Mouse (Mus musculus): Measurements from ENCODE around the gene Rnf168. TPM values are rescaled to one million over a fixed set of nuclear protein-coding genes. Genes with fewer than 3 reads are reported as not detected.
A peak's percentile ranks its signal among the peaks of the same experiment; 100 is the strongest.

The Rnf168 gene
- polyA plus RNA-seq, 1 experiment from 2014 or later, result 19.7 TPM

- Histone ChIP-seq H3K27me3 (replicated peaks; ENCODE audit: control insufficient read depth, insufficient read depth, low read length) (no peaks in the 10 kb centered on the region), H3K9me3 (ENCODE audit: control insufficient read depth, low read length) (no peaks in the 10 kb centered on the region), H3K9ac (ENCODE audit: low read depth, low read length) (peak within 1 kb of the TSS; percentile 94), H3K4me1 (replicated peaks; ENCODE audit: control insufficient read depth, insufficient read depth, low read length) (peaks cover 5% of the 10 kb centered on the region), H3K4me2 (peak within 1 kb of the TSS; percentile 77), H3K4me3 (ENCODE audit: low read depth, low read length) (peak within 1 kb of the TSS; percentile 74), H3K36me3 (ENCODE audit: control insufficient read depth, insufficient read depth, low read length) (no peaks in the 10 kb centered on the region), H3K27ac (ENCODE audit: low read depth, low read length) (peak within 1 kb of the TSS; percentile 92)
- ATAC-seq (replicated peaks; ENCODE audit: low FRiP score) (peak; percentile 96), DNase-seq (ENCODE audit: low spot score) (peak; percentile 98)
- WGBS, result under 1% methylated on average over 52 of the region's 52 CpGs
Measured at GRCm38 (mm10) chr16:32332040-32332555, 54.8 kb downstream of the Rnf168 start, which contains the start of gene Ubxn7. TSS of gene Ubxn7 (plus strand) at chr16:32332257.

- DNase-seq (ENCODE audit: low spot score) (peak; percentile 76), ATAC-seq (replicated peaks; ENCODE audit: low FRiP score) (peak; percentile 74)
- H3K36me3 ChIP-seq (ENCODE audit: control insufficient read depth, insufficient read depth, low read length), result no peaks in the 10 kb centered on the region
- H3K27ac ChIP-seq (ENCODE audit: low read depth, low read length), result peak overlapping the region; percentile 92
- H3K4me3 ChIP-seq (ENCODE audit: low read depth, low read length), result peak overlapping the region; percentile 74
- H3K27me3 ChIP-seq (replicated peaks; ENCODE audit: control insufficient read depth, insufficient read depth, low read length), result no peaks in the 10 kb centered on the region
- H3K9ac ChIP-seq (ENCODE audit: low read depth, low read length), result peak overlapping the region; percentile 94
- peaks cover 5% of the 10 kb centered on the region for H3K4me1 ChIP-seq (replicated peaks; ENCODE audit: control insufficient read depth, insufficient read depth, low read length)
- H3K9me3 ChIP-seq (ENCODE audit: control insufficient read depth, low read length), result no peaks in the 10 kb centered on the region
- WGBS, result under 1% methylated on average over 50 of the region's 54 CpGs
- peak overlapping the region; percentile 77 for H3K4me2 ChIP-seq
Measured at GRCm38 (mm10) chr16:32332556-32333511, 55.6 kb downstream of the Rnf168 start.

- WGBS, result 86% methylated on average over 5 of the region's 5 CpGs
- Histone ChIP-seq H3K27ac (ENCODE audit: low read depth, low read length) (no peak overlapping the region), H3K27me3 (replicated peaks; ENCODE audit: control insufficient read depth, insufficient read depth, low read length) (no peaks in the 10 kb centered on the region), H3K4me1 (replicated peaks; ENCODE audit: control insufficient read depth, insufficient read depth, low read length) (peaks cover 5% of the 10 kb centered on the region), H3K4me3 (ENCODE audit: low read depth, low read length) (no peak overlapping the region), H3K9ac (ENCODE audit: low read depth, low read length) (no peak overlapping the region), H3K36me3 (ENCODE audit: control insufficient read depth, insufficient read depth, low read length) (no peaks in the 10 kb centered on the region), H3K9me3 (ENCODE audit: control insufficient read depth, low read length) (no peaks in the 10 kb centered on the region), H3K4me2 (no peak overlapping the region)
- no peak for DNase-seq (ENCODE audit: low spot score)
- no peak for ATAC-seq (replicated peaks; ENCODE audit: low FRiP score)
Measured at GRCm38 (mm10) chr16:32335146-32335545, 57.9 kb downstream of the Rnf168 start.

- Histone ChIP-seq H3K27ac (ENCODE audit: low read depth, low read length) (no peak overlapping the region), H3K36me3 (ENCODE audit: control insufficient read depth, insufficient read depth, low read length) (no peaks in the 10 kb centered on the region), H3K4me2 (no peak overlapping the region), H3K9ac (ENCODE audit: low read depth, low read length) (no peak overlapping the region), H3K4me1 (replicated peaks; ENCODE audit: control insufficient read depth, insufficient read depth, low read length) (peaks cover 12% of the 10 kb centered on the region), H3K27me3 (replicated peaks; ENCODE audit: control insufficient read depth, insufficient read depth, low read length) (no peaks in the 10 kb centered on the region), H3K9me3 (ENCODE audit: control insufficient read depth, low read length) (no peaks in the 10 kb centered on the region), H3K4me3 (ENCODE audit: low read depth, low read length) (no peak overlapping the region)
- WGBS, result 69% methylated on average over 7 of the region's 7 CpGs
- DNase-seq (ENCODE audit: low spot score) (no peak), ATAC-seq (replicated peaks; ENCODE audit: low FRiP score) (no peak)
Measured at GRCm38 (mm10) chr16:32336026-32336780, 58.9 kb downstream of the Rnf168 start.

GRCm38 (mm10) chr16:32337001-32337400 is 59.7 kb downstream of the Rnf168 start:
- no peak for DNase-seq (ENCODE audit: low spot score)
- Histone ChIP-seq H3K4me1 (replicated peaks; ENCODE audit: control insufficient read depth, insufficient read depth, low read length) (peaks cover 12% of the 10 kb centered on the region), H3K4me2 (no peak overlapping the region), H3K36me3 (ENCODE audit: control insufficient read depth, insufficient read depth, low read length) (no peaks in the 10 kb centered on the region), H3K4me3 (ENCODE audit: low read depth, low read length) (no peak overlapping the region), H3K27me3 (replicated peaks; ENCODE audit: control insufficient read depth, insufficient read depth, low read length) (no peaks in the 10 kb centered on the region), H3K27ac (ENCODE audit: low read depth, low read length) (no peak overlapping the region), H3K9ac (ENCODE audit: low read depth, low read length) (no peak overlapping the region), H3K9me3 (ENCODE audit: control insufficient read depth, low read length) (no peaks in the 10 kb centered on the region)
- no peak for ATAC-seq (replicated peaks; ENCODE audit: low FRiP score)

GRCm38 (mm10) chr16:32340451-32340850 is 63.2 kb downstream of the Rnf168 start:
- Histone ChIP-seq H3K4me3 (ENCODE audit: low read depth, low read length) (no peak overlapping the region), H3K27me3 (replicated peaks; ENCODE audit: control insufficient read depth, insufficient read depth, low read length) (no peaks in the 10 kb centered on the region), H3K36me3 (ENCODE audit: control insufficient read depth, insufficient read depth, low read length) (no peaks in the 10 kb centered on the region), H3K9ac (ENCODE audit: low read depth, low read length) (no peak overlapping the region), H3K4me1 (replicated peaks; ENCODE audit: control insufficient read depth, insufficient read depth, low read length) (peaks cover 10% of the 10 kb centered on the region), H3K4me2 (no peak overlapping the region), H3K27ac (ENCODE audit: low read depth, low read length) (no peak overlapping the region), H3K9me3 (ENCODE audit: control insufficient read depth, low read length) (no peaks in the 10 kb centered on the region)
- no peak for ATAC-seq (replicated peaks; ENCODE audit: low FRiP score)
- WGBS, result 43% methylated on average over 1 of the region's 1 CpGs
- DNase-seq (ENCODE audit: low spot score), result no peak

- no peak for ATAC-seq (replicated peaks; ENCODE audit: low FRiP score)
- Histone ChIP-seq H3K27ac (ENCODE audit: low read depth, low read length) (no peak overlapping the region), H3K9ac (ENCODE audit: low read depth, low read length) (no peak overlapping the region), H3K9me3 (ENCODE audit: control insufficient read depth, low read length) (no peaks in the 10 kb centered on the region), H3K4me2 (no peak overlapping the region), H3K4me1 (replicated peaks; ENCODE audit: control insufficient read depth, insufficient read depth, low read length) (peaks cover 7% of the 10 kb centered on the region), H3K36me3 (ENCODE audit: control insufficient read depth, insufficient read depth, low read length) (no peaks in the 10 kb centered on the region), H3K4me3 (ENCODE audit: low read depth, low read length) (no peak overlapping the region), H3K27me3 (replicated peaks; ENCODE audit: control insufficient read depth, insufficient read depth, low read length) (no peaks in the 10 kb centered on the region)
- no peak for DNase-seq (ENCODE audit: low spot score)
Measured at GRCm38 (mm10) chr16:32345521-32345920, 68.3 kb downstream of the Rnf168 start.

GRCm38 (mm10) chr16:32350776-32351175 is 73.5 kb downstream of the Rnf168 start:
- no peak overlapping the region for H3K4me3 ChIP-seq (ENCODE audit: low read depth, low read length)
- H3K9ac ChIP-seq (ENCODE audit: low read depth, low read length), result no peak overlapping the region
- H3K9me3 ChIP-seq (ENCODE audit: control insufficient read depth, low read length), result no peaks in the 10 kb centered on the region
- H3K4me2 ChIP-seq, result no peak overlapping the region
- WGBS, result 82% methylated on average over 3 of the region's 3 CpGs
- no peak overlapping the region; the same call in 1 of the 2 replicates for H3K27ac ChIP-seq (ENCODE audit: low read depth, low read length)
- H3K4me1 ChIP-seq (replicated peaks; ENCODE audit: control insufficient read depth, insufficient read depth, low read length), result no peaks in the 10 kb centered on the region
- H3K27me3 ChIP-seq (replicated peaks; ENCODE audit: control insufficient read depth, insufficient read depth, low read length), result no peaks in the 10 kb centered on the region
- ATAC-seq (replicated peaks; ENCODE audit: low FRiP score), result no peak
- H3K36me3 ChIP-seq (ENCODE audit: control insufficient read depth, insufficient read depth, low read length), result peaks cover 9% of the 10 kb centered on the region; the same call in 1 of the 2 replicates
- no peak for DNase-seq (ENCODE audit: low spot score)

Measured in liver, embryonic 11.5 days (tissue).